Mouse (Mus musculus) megakaryocyte, embryonic 14.5 days (primary cell): Measurements from ENCODE around the gene Sct.

Experiments
- FLI1 ChIP-seq: IDR thresholded peaks from 2 replicates; pipeline ENCODE4 v1.6.1; 2012; ENCODE audit warnings: low read length, inconsistent platforms, mixed read lengths
- GATA1 ChIP-seq: IDR thresholded peaks from 3 replicates; pipeline ENCODE4 v1.6.1; 2012; ENCODE audit warnings: mixed read lengths, low read length, inconsistent platforms, borderline replicate concordance

DNA sequence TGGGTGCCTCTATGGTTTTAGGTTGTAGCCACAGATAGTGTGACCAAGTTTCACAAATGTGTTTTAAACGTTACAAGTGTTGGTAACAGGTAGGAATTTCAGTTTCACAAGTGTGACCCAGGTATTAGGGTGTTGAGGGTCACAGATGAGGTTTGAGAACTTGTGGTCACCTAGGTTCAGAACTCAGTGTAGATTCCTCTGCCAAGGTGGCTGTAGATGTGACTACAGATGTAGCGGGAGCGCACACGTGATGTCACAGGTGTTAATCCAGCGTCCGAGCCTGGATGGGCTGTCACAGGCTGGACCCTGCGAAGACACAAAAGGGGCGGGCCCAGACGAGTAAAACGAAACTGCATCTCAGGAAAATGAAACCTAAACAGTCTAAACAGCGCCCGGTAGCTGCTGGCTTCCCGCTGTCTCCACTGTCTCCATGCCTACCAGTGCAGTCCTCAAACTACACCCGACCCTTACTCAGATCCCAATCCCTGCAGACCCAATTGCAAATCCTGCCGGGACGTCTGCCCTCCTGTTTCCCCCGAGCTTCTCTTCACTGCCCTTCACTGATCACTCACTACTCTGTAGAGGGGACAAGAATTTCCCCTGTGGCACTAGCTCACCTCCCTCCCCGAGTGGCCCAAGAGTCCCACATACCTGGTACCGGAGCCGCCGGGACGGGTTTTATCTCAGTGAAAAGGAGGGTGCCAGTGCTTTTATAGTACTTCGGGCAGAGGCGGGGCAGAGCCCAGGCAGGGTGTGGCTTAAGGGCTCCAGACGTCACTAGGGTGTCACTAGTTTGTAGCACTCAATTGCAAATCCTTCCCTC, 13.0 kb downstream of the Sct start, which contains the start of gene Irf7:
- TF ChIP-seq GATA1 (no peak), FLI1 (no peak)
